Mouse (Mus musculus): ENCODE results near the gene Fgf11.

Fgf11 gene

GRCm38 (mm10) chr11:69757303-69758089 lies 44.2 kb downstream of the Fgf11 start:
- DNase-seq (ENCODE audit: low read depth, low spot score): no peak

GRCm38 (mm10) chr11:69754701-69755100 lies 47.0 kb downstream of the Fgf11 start:
- DNase-seq (ENCODE audit: low read depth, low spot score): no peak

GRCm38 (mm10) chr11:69754233-69754632 lies 47.4 kb downstream of the Fgf11 start:
- DNase-seq (ENCODE audit: low read depth, low spot score): no peak

- no peak for DNase-seq (ENCODE audit: low read depth, low spot score)
Measured at GRCm38 (mm10) chr11:69752686-69753085, 49.0 kb downstream of the Fgf11 start.

GRCm38 (mm10) chr11:69751635-69752034 lies 50.0 kb downstream of the Fgf11 start:
- no peak for DNase-seq (ENCODE audit: low read depth, low spot score)
